Mouse (Mus musculus): ENCODE measurements at regions not wholly inside any gene's neighbourhood (a gene's known extent, or its start where the extent isn't known, plus 50 kb on each side); places are given as distances from the start of the nearest gene placed in this dataset.

DNA sequence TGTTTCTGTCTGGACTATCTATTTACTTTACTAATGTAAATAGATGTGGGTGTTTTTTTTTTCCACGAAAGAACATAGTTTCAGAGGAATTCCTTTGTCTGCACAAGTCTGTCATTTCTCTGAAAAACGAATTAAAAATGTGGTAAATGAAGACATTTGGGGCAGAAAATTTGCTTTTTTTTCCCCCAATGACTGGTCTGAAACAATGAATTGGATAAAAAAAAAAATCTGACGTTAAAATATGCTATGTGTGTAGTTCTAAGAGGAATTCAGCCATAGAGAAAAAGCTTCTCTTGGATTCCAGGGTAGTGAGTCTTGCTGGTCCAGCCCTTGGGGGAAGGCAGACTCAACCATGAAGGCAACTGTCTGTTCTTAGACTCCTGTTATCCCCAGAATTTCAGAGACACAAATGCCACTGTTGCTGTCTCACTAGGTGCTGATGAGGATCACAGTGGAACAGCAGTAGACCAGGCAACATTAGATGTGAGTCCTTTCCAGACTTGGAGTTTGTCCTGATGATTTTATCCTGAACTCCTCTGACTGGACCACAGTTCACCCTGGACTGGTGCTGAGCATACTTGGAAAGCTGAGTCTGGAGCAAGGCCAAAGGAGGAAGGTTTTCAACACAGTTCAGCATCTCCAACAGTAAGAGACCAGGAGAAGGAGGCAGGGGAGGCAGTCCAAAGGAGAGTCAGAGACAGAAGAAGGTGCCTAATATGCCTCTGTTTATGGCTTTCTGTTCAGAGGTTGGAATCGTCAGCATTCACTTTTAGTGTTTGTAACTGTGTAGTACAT is 162.3 kb upstream of the Foxq1 start:
- DNase-seq (ENCODE audit: inconsistent age in 2 of 2, low spot score in 1 of 2) = no peak

DNA sequence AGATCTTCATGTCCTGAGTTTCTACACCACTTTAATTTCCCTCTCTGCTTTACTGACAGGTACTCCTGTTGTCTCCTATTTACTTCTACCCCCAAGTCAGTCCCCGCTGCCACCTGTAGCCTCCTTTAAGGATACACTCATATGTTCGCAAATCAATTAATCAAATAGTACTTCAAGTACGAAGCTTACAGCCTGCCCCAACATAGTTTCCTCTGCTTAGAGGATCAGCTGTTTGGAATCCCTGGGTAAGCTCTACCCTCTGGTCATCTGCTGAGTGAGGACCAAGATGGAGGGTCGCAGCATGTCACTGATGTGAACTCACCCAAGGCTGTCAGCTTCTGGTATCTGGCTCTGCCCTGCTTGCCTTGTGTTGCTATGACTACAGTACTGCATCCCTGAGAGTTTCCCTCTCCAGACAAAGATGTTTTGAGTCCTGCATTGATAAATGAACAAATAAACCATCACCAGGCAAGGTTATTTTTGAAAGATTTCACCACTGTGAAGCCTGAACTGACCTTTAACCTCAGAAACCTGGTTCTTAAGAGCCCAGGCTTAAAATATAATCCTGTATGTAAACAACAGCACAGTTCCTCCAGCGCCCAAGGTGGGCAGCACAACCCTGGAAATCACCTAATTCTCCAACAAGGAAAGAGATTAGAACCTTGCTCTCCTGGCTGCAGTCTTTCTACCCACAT is 159.6 kb upstream of the Foxq1 start:
- DNase-seq (ENCODE audit: inconsistent age in 2 of 2, low spot score in 1 of 2) = no peak

DNA sequence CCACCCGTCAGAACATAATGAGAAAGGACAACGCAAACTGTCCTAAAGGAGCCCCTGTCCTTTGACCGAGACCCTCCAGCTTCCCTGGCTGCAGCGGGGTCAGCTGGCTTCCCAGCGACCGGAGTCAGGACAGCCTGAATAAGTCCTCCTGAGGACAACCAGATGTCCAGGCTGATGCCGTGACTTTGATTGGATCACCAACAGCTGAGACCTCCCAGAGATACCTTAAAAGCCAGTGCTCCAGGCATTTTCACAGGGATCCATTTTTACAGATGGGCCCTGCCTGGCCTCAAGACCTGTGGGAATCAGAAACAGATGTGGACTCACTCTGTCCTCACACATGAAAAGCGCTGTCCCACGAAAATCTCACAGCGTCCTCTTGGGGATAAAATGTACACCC is 158.7 kb upstream of the Foxq1 start:
- DNase-seq (ENCODE audit: inconsistent age in 2 of 2, low spot score in 1 of 2) = no peak

DNA sequence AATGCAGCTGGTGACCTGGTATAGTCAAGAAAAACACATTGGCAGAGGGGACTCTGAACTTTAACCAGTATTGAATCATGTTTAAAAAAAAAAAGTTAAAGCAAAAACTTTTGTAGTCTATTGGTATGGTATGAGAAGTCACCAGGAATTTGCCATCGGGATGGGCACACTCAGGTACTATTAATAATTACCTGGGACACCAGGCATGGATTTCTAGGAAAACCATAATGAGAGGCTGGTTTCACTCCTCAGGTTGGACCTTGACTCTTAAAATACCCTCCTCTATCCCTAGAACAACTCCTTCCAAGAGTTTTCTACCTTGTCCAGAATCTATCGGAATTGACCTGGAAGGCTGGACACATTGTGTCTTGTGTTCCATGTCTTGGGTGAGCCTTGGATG is 155.5 kb upstream of the Foxq1 start:
- no peak for DNase-seq (ENCODE audit: inconsistent age in 2 of 2, low spot score in 1 of 2)

DNA sequence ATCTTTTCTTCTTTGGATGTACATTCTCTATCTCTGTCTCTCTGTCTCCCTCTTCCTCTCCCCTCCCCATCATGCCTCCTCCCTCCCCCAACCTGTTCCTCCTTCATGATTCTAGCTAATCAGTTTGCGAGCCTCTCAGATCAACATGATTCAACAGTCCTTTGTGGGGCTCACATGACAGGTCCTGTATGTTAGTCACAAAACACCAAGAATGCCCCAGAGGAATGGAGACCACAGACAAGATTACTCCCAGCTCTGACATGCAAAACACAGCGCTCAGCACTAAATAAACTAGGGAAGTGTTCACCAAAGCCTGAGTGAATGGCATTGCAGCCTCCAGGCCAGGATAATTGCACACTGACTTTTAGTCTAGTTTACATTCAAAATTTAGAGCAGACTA is 150.6 kb upstream of the Foxq1 start:
- no peak for DNase-seq (ENCODE audit: inconsistent age in 2 of 2, low spot score in 1 of 2)

DNA sequence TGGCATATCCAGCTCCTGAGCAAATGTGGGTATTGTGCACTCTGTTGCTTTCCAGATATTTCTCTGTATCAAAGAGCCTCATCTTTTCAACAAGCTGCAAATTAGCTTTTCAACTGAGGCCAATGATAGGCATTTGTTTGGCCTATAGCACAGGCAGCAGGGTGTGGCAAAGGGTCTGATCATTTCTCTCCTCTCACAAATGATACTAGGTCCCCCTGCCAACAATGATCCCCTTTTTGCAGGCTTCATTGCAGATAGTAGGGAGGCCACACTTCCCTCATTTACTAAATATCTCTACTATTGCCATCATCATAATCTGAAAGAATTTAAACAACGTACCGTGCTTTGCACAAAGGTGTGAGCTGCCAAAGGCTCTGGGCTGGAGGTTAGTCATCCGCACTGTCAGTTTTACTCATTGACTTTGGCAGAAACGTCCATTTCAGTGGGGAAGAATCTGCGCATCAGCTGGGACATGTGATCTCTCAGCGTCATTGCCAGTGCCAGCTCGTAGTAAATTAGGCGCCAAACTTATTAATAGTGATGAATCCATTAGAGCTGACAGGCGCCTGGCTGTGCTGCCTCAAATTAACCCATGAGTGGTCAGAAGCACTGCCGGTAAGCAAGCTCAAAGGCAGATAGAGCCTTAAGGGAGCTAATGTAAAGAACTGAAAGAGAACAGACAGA is 147.4 kb upstream of the Foxq1 start:
- DNase-seq (ENCODE audit: inconsistent age in 2 of 2, low spot score in 1 of 2) = no peak

DNA sequence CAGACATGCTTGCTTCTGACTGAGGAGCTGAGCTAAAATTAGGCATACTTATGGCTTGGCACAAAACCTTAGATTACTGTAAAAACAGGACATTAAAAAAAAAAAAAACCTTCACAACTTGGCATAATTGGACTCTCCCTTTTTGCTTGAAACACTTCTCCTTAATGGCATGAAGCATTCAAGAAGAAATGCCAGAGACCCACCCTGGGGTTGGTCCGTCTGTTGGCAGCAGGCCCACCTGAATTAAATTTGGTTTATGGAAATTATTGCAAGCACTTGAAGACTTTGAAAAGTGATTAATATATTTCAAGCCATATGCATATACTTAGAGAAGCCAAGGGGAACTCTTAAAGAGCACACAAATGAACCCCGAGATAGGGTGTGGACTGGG is 146.8 kb upstream of the Foxq1 start:
- no peak for DNase-seq (ENCODE audit: inconsistent age in 2 of 2, low spot score in 1 of 2)

DNA sequence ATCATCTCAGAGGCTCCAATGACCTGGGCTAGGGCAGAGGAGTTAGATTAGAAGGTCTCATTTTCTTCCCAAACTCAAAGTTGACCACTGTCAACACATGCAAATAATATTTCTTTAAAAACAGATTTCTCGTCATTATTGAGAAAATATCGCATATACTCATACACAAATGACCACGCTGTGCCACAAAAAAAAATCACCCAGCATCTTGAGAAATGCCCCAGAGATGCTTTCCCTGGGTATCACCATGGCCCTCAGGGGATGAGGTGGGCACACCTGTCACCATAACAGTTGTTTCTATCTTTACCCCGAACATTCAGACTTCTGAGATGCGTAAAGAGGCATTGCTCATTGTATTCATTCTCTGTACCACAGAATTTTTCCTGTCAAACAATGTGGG is 134.4 kb upstream of the Foxq1 start:
- DNase-seq (ENCODE audit: inconsistent age in 2 of 2, low spot score in 1 of 2) = no peak

DNA sequence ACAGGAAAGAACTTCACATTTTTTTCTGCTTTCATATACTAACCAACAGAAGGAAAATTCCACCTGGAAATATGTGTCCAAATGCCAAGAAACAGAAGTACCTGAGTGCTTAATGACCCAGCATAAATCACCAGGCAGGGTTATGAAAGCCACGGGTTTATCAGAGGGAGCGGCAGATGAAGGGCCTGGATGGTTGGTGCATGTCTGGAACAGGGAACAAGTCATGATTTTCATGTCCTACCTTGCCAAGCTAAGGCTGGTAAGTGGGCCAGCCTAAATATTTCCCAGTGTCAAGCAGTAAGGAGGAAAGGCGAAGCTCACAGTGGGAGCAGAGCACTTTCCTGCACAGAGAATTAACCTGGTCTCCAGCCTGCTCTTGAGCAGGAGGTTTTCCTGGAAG is 132.3 kb upstream of the Foxq1 start:
- DNase-seq (ENCODE audit: inconsistent age in 2 of 2, low spot score in 1 of 2) = no peak

DNA sequence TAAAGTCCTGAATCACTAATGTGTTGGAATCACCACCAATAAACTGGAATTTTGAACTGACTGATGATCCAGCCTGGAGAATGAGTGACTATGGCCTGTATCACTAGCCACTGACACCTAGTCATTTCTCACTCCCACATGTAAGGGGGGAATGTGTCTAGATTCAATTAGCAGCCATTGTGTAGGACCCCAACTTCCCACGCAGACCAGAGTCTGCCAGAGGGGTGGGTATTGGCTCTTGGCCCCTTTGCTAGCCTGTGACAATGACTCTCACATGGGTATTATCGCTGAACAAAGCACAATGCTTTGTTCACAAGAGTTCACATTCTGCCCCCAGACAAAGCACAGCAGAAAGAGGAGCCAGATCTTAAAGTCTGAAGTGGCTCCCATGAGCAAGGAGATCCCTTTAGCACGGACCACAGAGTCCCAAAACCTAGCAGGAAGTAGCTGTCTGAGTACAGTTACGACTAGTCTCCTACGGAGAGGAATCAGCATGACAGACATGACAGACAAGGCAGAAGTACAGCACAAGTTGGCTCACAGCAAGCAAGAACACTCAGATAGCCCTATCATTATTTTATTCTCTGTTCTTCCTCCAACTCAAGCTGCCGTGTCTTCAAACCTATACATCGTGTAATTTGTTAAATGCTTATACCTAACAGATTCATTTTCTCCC is 130.0 kb upstream of the Foxq1 start:
- no peak for DNase-seq (ENCODE audit: inconsistent age in 2 of 2, low spot score in 1 of 2)

DNA sequence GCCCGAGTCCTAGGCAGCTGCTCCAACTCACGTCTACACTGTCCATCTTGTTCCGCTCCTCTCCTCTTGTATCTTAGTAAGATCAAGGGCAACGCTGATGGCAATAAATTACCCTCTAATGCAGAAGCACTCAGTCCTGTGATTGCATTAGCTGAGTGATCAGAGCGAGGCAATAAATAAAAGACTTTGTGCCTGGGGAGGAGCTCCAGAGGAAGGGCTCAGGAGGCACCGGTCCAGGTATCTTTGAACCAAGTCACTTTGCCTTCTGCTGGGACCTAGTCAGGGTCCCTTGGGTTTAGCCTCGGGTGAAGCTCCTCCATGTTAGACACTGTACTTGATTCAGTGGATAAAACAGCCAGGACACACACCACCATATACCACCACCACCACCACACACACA is 119.5 kb upstream of the Foxq1 start:
- peak; percentile 11 to 71 for DNase-seq (ENCODE audit: inconsistent age in 2 of 2, low spot score in 1 of 2)

DNA sequence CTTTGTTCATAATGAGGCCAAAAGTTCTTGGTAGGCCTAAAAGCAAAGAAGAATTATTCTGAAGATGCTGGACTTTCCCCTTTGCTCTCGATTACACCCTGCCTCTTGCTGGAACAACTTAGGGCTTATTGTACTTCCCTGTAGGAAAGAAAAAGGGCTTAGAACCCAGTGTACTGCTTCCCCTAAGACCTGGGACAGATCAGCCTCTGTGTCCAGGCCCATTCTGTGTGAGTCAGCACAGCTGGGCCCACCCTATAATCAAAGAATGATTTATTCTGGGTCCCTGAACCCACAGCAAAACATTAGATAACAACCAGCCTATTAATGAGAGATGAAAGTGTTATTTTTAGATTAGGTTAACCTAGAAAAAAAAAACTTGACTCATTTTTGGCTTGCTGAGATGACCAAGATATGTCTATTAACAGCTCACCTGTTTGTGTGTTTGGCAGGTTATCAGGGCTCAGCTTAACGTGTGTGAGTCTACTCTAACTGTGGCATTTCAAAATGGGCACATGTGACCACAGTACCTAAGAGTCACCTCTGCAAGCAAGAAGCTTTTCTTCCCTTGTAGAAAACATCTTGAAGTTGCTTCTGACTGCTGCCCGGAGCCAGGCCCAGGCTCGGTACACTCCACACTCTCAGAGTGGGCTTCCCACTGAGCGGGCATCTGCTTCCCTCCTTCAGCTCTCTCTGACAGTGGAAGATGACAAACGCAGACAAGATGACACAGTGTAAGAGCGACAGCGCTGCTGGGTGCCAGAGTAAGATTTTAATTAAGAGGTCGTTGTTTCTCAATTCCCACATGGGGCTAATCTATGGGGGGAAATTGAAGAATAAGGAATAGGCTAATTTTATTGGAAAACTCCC is 115.9 kb upstream of the Foxq1 start:
- DNase-seq (ENCODE audit: inconsistent age in 2 of 2, low spot score in 1 of 2) = peak in 1 of 2 experiments; percentile 48

DNA sequence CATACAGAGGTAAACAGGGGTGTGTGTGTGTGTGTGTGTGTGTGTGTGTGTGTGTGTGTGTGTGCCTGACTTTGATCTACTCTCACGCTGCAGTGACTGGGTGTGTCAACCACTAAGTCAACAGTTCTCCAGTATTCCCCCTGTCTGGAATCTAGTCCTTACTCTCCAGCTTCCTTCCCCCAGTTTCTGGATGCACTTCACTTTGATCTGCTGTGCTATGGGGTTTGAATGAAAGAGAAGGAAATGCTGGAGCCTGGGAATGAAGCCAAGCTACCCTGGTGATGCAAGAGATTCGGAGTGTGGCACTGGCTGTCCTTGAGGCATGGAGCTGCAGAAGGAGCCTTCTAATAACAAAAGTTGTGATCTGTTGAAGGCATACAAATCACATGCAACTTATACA is 97.1 kb upstream of the Foxq1 start:
- peak; percentile 83 to 94 for DNase-seq (ENCODE audit: inconsistent age in 2 of 2, low spot score in 1 of 2)

DNA sequence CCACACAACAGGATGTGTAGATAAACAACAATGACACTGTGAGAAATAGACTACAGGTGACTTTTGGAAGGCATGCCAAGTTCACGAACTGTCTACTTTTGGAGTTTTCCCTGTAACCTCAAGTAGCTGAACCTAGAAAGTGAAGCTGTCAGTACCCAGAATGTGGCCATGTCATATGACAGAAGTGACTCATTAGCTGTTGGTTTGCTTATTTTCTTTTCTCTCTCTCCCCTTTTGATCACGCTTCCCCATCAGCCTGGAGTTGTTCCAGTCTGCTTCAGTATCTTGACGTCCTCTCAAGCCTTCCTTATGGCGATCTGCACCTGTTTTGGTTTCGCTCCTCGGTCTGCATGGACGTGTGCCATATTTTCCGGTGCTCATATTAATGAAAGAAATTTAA is 90.8 kb upstream of the Foxq1 start:
- DNase-seq (ENCODE audit: inconsistent age in 2 of 2, low spot score in 1 of 2) = no peak

DNA sequence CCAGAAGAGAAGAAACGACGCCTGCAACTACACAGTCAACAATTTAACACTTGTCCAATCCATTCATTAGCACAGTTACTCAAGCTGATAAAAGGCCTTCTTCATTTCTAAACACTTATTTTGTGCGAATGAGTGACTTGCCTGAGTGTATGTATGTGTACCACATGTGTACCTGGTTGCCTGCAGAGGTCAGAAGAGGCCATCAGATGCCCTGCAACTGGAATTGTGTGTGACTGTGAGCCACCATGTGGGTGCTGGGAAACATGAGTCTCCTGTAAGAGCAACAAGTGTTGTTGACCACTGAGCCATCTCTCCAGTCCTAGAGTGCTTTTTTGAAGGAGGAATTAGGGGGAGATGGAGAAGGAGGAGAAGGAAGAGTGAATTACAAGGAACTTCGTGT is 90.2 kb upstream of the Foxq1 start:
- DNase-seq (ENCODE audit: inconsistent age in 2 of 2, low spot score in 1 of 2) = no peak

DNA sequence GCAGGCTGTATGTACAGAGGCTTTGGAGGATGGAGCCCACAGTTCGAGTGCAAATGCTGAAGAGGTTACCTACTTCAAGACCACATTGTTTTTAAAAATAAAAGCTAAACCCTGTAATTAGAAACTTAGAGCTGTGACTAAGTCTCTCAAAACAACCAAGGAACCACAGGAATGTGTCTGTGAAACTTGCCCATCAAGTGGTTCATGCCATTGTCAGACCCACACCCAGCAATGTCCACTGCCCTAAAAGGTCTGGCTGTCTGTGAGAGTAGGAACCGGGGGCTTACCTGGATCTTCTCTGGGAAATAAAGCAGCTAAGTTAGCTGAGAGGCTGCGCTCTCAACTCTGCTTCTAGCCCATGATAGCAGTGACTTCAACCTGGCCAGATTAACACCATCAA is 87.8 kb upstream of the Foxq1 start:
- no peak for DNase-seq (ENCODE audit: inconsistent age in 2 of 2, low spot score in 1 of 2)

DNA sequence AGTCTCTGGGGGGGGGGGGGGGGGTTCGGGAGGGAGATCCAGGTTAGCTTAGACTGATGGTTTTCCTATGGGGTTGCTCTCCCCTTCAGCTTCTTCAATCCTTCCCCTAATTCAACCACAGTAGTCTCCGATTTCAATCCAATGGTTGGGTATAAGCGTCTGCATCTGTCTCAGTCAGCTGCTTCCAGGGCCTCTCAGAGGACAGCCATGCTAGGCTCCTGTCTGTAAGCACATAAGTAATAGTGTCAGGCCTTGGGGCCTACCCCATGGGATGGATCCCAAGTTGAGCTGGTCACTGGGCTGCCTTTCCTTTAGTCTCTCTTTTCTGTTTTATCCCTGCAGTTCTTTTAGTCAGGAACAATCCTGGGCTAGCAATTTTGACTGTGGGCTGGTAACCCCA is 87.0 kb upstream of the Foxq1 start:
- no peak for DNase-seq (ENCODE audit: inconsistent age in 2 of 2, low spot score in 1 of 2)

DNA sequence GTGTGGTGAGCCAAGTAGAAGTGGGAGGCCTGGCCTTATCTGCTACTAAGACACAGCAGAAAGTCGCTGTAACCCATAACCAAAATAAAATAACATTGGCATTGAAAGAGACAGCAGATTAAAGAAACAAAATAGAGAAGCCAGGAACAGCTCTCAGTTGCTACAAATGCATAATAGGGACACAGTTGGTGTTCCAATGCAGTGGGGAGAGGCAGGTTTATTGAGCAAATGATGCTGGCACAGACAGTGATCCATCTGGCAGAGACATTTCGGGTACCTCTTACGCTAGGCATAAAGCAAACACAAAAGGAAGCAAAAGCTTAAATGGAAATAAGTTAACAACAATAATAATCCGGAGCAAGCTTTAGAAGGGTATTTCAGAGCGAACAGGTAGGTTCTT is 83.6 kb upstream of the Foxq1 start:
- DNase-seq (ENCODE audit: inconsistent age in 2 of 2, low spot score in 1 of 2) = no peak

DNA sequence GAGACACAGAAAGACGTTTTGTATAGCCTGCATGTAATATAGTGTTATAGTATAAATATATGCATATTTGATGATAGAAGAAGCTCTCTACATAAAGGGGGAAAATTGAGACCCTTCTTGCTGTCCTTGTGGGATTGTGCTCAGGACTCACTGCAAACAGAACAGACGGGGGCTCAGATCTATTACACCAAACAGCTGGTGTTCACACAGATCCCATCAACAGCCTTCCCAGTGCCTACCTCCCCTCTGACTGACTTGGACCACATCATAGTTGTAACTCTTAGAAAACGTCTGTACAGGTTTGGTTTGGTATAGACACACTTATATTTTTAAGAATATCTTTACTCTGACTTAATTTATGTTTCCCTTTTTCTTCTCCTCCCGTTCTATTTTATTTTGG is 83.1 kb upstream of the Foxq1 start:
- DNase-seq (ENCODE audit: inconsistent age in 2 of 2, low spot score in 1 of 2) = no peak

DNA sequence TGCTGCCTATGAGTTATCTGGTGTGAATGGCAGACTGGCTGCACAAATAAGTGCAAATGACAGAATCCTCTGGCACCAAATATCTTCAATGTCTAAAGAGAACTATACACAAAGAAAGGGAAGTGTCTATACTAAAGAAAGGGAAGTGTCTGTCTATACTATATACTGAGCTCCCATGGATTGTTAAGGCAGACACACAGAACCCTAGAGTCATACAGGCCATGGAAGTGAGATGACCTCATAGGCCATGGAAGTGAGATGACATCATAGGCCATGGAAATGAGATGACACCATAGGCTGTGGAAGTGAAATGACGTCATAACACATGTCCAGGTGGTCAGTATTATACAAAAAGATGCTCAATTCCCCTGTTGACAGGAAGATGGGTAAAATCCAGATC is 82.7 kb upstream of the Foxq1 start:
- DNase-seq (ENCODE audit: inconsistent age in 2 of 2, low spot score in 1 of 2) = no peak

DNA sequence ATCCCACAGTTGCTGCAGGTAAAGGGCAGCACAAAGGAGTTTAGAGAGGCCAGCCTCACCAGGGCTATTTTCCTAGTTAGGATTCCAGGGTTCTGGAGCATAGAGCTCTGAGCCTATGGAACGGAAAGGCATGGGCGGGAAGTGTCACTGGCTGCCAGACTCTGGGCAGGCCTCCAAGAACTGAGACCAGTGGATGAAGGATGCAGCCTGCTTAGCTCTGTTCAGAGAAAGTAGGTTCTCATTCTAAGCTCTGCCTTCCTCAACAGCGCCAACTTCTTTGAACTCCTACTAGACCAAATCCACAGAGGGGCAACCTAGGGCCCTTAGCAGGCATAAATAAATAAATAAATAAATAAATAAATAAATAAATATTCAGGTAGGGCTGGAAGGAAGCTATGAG is 80.1 kb upstream of the Foxq1 start:
- peak in 1 of 2 experiments; percentile 36 for DNase-seq (ENCODE audit: inconsistent age in 2 of 2, low spot score in 1 of 2)

Measured in adrenal gland, adult (tissue).